Mouse (Mus musculus) limb, embryonic 13.5 days (tissue): ENCODE data around the gene Lmod2. TPM values are rescaled to one million over a fixed set of nuclear protein-coding genes. Genes with fewer than 3 reads are reported as not detected.

Source experiments
- ATAC-seq: fragments of 200-750 bp; cut with Nextera tagmentation; 2 replicates; pipeline ENCODE4 v1.8.0; 2017; ENCODE audit warnings: low read depth, moderate number of reproducible peaks, moderate TSS enrichment; ENCODE audit not compliant: low FRiP score
- H3K27ac ChIP-seq: fragments of 300-500 bp; sonication (generic); 2 replicates; pipeline ENCODE4 v1.5.1; 2015; ENCODE audit warnings: inconsistent platforms, mild to moderate bottlenecking, moderate library complexity
- H3K27me3 ChIP-seq: fragments of 300-500 bp; sonication (generic); 2 replicates; pipeline ENCODE4 v1.6.1; 2015; ENCODE audit warnings: mild to moderate bottlenecking, inconsistent platforms
- H3K36me3 ChIP-seq: fragments of 300-500 bp; sonication (generic); 2 replicates; pipeline ENCODE4 v1.6.1; 2015; ENCODE audit warnings: inconsistent platforms, mild to moderate bottlenecking, moderate library complexity
- H3K4me1 ChIP-seq: fragments of 300-500 bp; sonication (generic); 2 replicates; pipeline ENCODE4 v1.6.1; 2015; ENCODE audit warnings: inconsistent platforms
- H3K4me2 ChIP-seq: fragments of 300-500 bp; sonication (generic); replicated peaks from 2 replicates; pipeline ENCODE4 v1.6.1; 2015; ENCODE audit warnings: inconsistent platforms, mild to moderate bottlenecking, moderate library complexity
- H3K4me3 ChIP-seq: fragments of 300-500 bp; sonication (generic); 2 replicates; pipeline ENCODE4 v1.5.1; 2015; ENCODE audit warnings: moderate library complexity, mild to moderate bottlenecking, inconsistent platforms
- H3K9ac ChIP-seq: fragments of 300-500 bp; sonication (generic); 2 replicates; pipeline ENCODE4 v1.6.1; 2015; ENCODE audit warnings: mild to moderate bottlenecking, inconsistent platforms
- H3K9me3 ChIP-seq: fragments of 300-500 bp; sonication (generic); 2 replicates; pipeline ENCODE4 v1.6.1; 2016; ENCODE audit warnings: inconsistent platforms
- WGBS: fragments of 180-500 bp; shearing (Covaris S2); methylation state at CpG from one replicate; pipeline ENCODE4 v1.1.7; 2015; 5-methylcytosine and 5-hydroxymethylcytosine counted together
- polyA plus RNA-seq: library from polyadenylated mRNA; unstranded; fragments of >200 nt; fragmentation: Nextera tagmentation; extraction: Ambion mirVana; gene quantifications from 2 replicates; pipeline ENCODE4 v1.2.1, GENCODE M21; 2015

Lmod2 gene
- polyA plus RNA-seq, 1 experiment from 2014 or later = 1.0 TPM

DNA sequence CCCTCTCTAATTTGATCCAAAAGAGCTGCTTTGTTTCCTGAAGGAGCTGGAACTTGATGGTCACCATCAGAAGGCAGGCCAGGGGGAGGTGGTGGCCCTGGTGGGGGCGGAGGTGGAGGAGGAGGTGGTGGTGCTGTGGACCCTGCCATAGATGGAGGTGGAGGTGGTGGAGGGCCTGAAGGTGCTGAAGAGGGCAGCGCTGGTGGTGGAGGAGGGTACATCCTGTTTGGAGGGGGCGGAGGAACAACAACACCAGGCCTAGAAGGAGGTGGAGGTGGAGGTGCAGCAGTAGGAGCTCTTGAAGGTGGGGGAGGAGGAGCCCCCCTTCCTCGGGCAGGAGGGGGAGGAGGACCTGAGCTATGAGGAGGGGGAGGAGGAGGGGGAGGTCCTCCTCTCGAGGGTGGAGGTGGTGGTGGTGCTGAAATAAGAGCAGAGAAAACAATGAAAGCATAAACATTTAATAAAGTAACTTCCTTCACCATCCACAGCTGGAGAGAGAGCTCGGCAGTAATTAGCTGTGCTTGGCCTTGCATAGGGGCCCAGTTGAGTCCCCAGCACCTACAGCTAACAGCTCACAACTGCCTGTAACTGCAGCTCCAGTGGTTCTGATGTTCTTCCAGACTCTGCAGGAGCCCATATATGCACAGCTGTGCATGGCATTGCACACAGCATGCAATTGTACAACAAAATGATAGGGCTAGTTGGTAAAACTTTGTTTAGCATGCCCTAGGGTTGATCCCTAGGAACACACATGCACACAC is 21.9 kb downstream of the Lmod2 start:
- H3K4me2 ChIP-seq = no peak overlapping the region
- 58% methylated on average over 5 of the region's 6 CpGs for WGBS
- H3K4me1 ChIP-seq = no peaks in the 10 kb centered on the region
- H3K36me3 ChIP-seq = peaks cover 59% of the 10 kb centered on the region
- H3K27me3 ChIP-seq = no peaks in the 10 kb centered on the region
- ATAC-seq = peak; percentile 48; the same call in 1 of the 2 replicates
- no peak overlapping the region for H3K9ac ChIP-seq
- no peaks in the 10 kb centered on the region for H3K9me3 ChIP-seq
- no peak overlapping the region for H3K4me3 ChIP-seq
- no peak overlapping the region for H3K27ac ChIP-seq

DNA sequence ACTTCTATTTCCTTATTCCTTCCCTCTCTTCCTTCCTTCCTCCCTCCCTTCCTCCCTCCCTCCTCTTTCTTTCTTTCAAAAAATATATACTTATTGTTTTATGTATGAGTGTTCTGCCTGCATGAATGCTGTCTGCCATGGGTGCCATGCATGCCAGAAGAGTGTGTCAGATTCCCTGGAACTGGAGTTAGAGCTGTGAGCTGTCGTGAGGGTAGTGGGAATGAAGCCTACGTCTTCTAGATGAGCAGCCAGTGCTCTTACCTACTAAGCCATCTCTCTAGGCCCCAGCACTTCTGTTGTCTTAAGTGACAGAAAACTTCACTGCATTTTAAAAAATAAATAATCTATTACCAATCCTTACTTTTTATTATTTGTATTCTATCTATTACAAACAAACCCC is 23.4 kb downstream of the Lmod2 start:
- ATAC-seq = no peak
- peaks cover 56% of the 10 kb centered on the region for H3K36me3 ChIP-seq

DNA sequence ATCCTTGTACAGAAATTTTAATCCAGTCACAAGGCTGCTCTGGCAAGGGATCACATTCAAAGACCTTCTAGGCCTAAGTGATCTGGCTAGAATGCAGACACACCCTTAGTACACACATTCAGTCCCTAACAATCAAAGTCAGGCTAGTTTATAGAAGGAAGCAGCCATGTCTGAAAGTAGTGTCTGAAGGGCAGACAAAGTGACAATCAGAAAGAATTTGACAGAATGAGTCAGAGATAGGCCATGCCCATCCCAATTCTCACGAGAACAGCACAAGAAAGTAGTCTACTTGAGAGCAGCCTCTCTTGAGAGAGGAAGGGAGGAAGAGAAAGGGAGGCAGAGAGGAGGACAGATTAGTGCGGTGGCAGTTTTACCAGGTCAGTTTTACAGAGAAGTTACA is 24.5 kb downstream of the Lmod2 start:
- H3K27me3 ChIP-seq = no peaks in the 10 kb centered on the region
- ATAC-seq = no peak
- 89% methylated on average over 2 of the region's 2 CpGs for WGBS
- H3K4me2 ChIP-seq = no peak overlapping the region
- H3K27ac ChIP-seq = no peak overlapping the region
- no peaks in the 10 kb centered on the region for H3K4me1 ChIP-seq
- peaks cover 52% of the 10 kb centered on the region for H3K36me3 ChIP-seq
- no peak overlapping the region for H3K4me3 ChIP-seq
- no peak overlapping the region for H3K9ac ChIP-seq
- no peaks in the 10 kb centered on the region for H3K9me3 ChIP-seq

More for the DNA sequence above, 23.4 kb downstream of the Lmod2 start:
- 90% methylated on average over 2 of the region's 2 CpGs for WGBS
- H3K9ac ChIP-seq = no peak overlapping the region
- H3K9me3 ChIP-seq = no peaks in the 10 kb centered on the region
- H3K4me1 ChIP-seq = no peaks in the 10 kb centered on the region
- no peak overlapping the region for H3K4me3 ChIP-seq
- H3K27ac ChIP-seq = no peak overlapping the region
- no peak overlapping the region for H3K4me2 ChIP-seq
- no peaks in the 10 kb centered on the region for H3K27me3 ChIP-seq

DNA sequence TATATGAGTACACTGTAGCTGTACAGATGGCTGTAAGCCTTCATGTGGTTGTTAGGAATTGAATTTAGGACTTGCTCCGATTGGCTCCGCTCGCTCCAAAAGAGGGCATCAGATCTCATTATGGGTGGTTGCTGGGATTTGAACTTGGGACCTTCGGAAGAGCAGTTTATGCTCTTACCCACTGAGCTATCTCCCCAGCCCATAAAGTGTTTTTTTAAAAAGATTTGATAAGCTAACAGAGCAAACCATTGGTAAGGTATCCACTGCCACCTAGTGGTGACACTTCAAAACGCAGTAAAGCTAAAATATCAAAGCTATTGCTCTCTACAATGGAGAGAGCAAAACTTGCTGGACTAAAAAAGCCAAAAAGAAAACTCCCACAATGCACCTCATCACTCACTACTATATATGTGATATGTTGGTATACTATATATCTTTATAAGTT is 30.0 kb downstream of the Lmod2 start:
- Histone ChIP-seq H3K36me3 (peaks cover 20% of the 10 kb centered on the region), H3K4me3 (no peak overlapping the region), H3K27me3 (no peaks in the 10 kb centered on the region), H3K27ac (no peak overlapping the region), H3K9me3 (no peaks in the 10 kb centered on the region), H3K9ac (no peak overlapping the region), H3K4me1 (no peaks in the 10 kb centered on the region), H3K4me2 (no peak overlapping the region)
- peak; percentile 44; the same call in 1 of the 2 replicates for ATAC-seq
- WGBS = 71% methylated on average over 5 of the region's 5 CpGs

DNA sequence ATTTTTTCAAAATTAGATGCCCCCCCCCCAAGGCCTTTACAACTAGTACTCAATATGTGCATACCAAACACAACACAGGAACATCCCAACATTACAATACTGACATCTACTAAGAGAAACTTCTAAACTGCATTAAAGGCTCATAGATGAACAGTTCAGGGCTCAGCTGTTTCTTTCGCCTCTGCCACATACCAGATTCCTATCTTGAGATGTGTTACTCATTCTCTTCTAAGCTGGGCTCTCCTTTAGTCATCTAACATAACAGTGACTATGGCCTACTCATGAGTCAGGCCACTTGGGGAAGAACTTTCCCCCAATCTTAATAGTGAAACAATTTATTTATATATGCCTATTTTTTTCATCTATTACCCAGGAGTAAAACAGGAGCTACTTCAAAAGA is 30.9 kb downstream of the Lmod2 start:
- Histone ChIP-seq H3K4me1 (no peaks in the 10 kb centered on the region), H3K9ac (no peak overlapping the region), H3K27ac (no peak overlapping the region), H3K4me3 (no peak overlapping the region), H3K4me2 (no peak overlapping the region), H3K9me3 (no peaks in the 10 kb centered on the region), H3K27me3 (no peaks in the 10 kb centered on the region), H3K36me3 (peaks cover 24% of the 10 kb centered on the region)
- WGBS = 86% methylated on average over 1 of the region's 1 CpGs
- ATAC-seq = no peak

DNA sequence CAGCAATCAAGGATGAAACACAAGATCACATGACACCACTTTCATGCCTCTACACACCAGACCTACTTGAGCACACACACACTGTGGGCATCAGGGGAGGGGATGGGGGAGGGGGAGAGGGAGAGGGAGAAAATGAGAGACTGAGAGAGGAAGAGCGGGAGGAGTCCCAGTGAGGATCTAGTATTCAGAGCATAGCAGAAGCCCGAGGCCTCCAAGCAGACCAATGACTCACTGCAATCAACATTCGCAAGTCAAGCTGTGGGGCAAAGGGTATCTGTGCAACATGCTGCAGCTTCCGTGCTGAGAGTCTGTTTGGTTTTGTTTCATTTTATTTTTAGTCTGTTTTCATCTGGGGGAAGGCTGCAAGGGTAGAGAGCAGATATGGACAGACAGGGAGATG is 34.5 kb downstream of the Lmod2 start:
- Histone ChIP-seq H3K4me2 (no peak overlapping the region), H3K36me3 (peaks cover 15% of the 10 kb centered on the region), H3K4me1 (no peaks in the 10 kb centered on the region), H3K9me3 (no peaks in the 10 kb centered on the region), H3K27ac (no peak overlapping the region), H3K27me3 (no peaks in the 10 kb centered on the region), H3K9ac (no peak overlapping the region), H3K4me3 (no peak overlapping the region)
- no peak for ATAC-seq
- 92% methylated on average over 4 of the region's 4 CpGs for WGBS

DNA sequence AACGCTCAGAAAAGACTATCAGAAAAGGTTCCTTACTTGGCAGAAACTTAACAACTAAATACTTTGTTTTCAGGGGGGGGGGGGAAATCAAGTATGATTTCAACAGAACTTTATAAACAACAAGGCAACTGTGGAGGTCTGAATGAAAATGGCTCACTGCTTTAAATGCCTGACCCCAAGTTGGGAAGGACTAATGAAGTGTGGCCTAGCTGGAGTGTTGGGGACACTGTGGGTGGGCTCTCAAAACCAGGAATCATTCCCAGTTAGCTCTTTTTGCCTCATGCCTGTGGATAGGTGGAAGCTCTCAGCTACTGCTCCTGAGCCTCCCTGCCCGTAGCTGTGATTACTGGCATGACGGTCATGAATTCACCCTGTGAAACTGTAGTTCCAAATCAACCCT is 36.5 kb downstream of the Lmod2 start:
- 85% methylated on average over 3 of the region's 3 CpGs for WGBS

DNA sequence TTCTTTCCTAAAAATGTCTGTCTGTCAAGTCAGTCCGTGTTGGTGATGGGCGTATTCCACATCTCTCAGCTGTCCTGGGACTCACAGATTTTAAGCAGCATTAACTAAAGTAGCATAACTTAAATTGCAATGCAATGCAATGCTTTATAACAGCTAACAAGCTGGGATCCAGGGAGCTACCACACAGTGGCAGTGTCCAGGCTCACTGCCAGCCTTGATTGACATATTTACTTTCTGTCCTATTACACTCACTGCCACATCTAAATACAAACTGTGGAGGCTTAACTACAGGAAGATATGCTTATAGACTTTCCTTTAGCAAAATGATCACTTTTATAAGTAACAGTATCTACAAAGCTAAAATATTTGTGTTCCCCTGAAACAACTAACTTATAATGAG is 38.3 kb downstream of the Lmod2 start:
- ATAC-seq = no peak
- 95% methylated on average over 2 of the region's 2 CpGs for WGBS
- no peak overlapping the region for H3K9ac ChIP-seq
- no peak overlapping the region for H3K27ac ChIP-seq
- H3K9me3 ChIP-seq = no peaks in the 10 kb centered on the region
- no peak overlapping the region for H3K4me3 ChIP-seq
- H3K4me2 ChIP-seq = no peak overlapping the region
- 0 out of 2 replicates have a peak, but pooled peaks cover 3% of the 10 kb centered on the region for H3K4me1 ChIP-seq
- peaks cover 15% of the 10 kb centered on the region for H3K36me3 ChIP-seq
- no peaks in the 10 kb centered on the region for H3K27me3 ChIP-seq

More for the DNA sequence above, 36.5 kb downstream of the Lmod2 start:
- no peak overlapping the region for H3K4me3 ChIP-seq
- H3K27me3 ChIP-seq = no peaks in the 10 kb centered on the region
- H3K4me1 ChIP-seq = no peaks in the 10 kb centered on the region
- H3K4me2 ChIP-seq = no peak overlapping the region
- H3K36me3 ChIP-seq = peaks cover 15% of the 10 kb centered on the region
- H3K9ac ChIP-seq = no peak overlapping the region
- H3K27ac ChIP-seq = no peak overlapping the region
- no peak for ATAC-seq
- no peaks in the 10 kb centered on the region for H3K9me3 ChIP-seq

DNA sequence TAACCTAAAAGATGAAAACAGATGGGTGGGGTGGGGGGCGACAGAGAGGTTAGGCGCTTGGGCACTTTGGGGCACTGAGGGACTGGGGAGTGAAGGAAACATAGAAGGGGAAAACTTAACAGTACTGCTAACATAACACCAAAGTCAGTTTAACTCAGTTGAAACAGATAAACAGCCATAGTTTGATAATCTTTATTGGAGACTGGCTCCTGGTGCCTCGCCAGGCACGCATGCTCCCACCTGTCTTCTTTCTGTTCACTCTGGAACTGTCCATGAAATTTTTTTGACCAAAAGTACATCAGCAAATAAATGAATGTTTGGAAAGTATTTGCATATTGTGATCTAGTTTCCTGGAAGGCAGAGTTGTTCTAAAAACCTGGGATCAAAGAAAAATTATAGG is 43.7 kb downstream of the Lmod2 start:
- ATAC-seq = no peak
- Histone ChIP-seq H3K4me1 (0 out of 2 replicates have a peak, but pooled peaks cover 3% of the 10 kb centered on the region), H3K4me2 (no peak overlapping the region), H3K4me3 (no peak overlapping the region), H3K27me3 (no peaks in the 10 kb centered on the region), H3K27ac (no peak overlapping the region), H3K36me3 (0 out of 2 replicates have a peak, but pooled peaks cover 9% of the 10 kb centered on the region), H3K9ac (no peak overlapping the region), H3K9me3 (no peaks in the 10 kb centered on the region)
- WGBS = 89% methylated on average over 4 of the region's 4 CpGs

DNA sequence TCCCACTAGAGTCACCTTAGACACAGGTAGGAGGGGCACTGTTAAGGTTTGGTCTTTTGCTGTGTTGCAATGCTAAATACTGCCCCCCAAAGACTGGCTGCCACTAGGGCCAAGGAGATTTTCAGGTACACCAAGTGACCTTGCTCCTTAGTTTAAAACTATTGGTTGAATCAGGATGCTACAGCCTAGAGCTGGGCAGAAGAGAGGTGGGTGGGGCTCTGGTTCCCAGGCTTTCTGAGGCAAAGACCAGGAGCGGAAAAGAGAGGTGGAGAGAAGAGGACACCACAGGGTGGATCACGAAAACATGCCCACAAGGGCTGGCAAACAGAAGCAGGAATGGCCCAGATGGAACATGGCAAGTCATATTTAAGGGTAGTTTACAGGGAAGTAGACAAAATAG is 44.6 kb downstream of the Lmod2 start:
- Histone ChIP-seq H3K27ac (no peak overlapping the region), H3K9ac (no peak overlapping the region), H3K4me2 (no peak overlapping the region), H3K4me3 (no peak overlapping the region), H3K36me3 (0 out of 2 replicates have a peak, but pooled peaks cover 9% of the 10 kb centered on the region), H3K9me3 (no peaks in the 10 kb centered on the region), H3K4me1 (0 out of 2 replicates have a peak, but pooled peaks cover 3% of the 10 kb centered on the region), H3K27me3 (no peaks in the 10 kb centered on the region)
- WGBS = 87% methylated on average over 2 of the region's 2 CpGs
- ATAC-seq = no peak

DNA sequence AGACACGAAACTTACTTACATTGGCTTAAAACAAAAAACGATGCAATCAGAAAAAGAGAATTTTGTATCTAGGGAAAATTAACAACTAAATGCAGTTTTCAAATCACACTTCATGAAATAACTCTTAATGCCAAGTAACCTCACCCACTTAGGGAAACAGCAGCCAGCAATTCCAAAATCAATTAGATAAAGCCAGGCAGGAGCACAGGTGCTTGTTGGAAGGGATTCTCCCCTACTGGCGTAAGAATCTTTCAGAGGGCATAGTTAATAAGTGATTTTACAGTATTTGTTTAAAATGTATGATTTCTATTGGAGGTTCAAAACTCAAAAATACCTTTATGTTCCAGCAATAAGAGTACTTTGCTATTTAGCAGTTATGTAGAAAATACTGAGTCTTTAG is 45.4 kb downstream of the Lmod2 start:
- Histone ChIP-seq H3K27ac (no peak overlapping the region), H3K36me3 (0 out of 2 replicates have a peak, but pooled peaks cover 9% of the 10 kb centered on the region)
- WGBS = 92% methylated on average over 3 of the region's 3 CpGs

DNA sequence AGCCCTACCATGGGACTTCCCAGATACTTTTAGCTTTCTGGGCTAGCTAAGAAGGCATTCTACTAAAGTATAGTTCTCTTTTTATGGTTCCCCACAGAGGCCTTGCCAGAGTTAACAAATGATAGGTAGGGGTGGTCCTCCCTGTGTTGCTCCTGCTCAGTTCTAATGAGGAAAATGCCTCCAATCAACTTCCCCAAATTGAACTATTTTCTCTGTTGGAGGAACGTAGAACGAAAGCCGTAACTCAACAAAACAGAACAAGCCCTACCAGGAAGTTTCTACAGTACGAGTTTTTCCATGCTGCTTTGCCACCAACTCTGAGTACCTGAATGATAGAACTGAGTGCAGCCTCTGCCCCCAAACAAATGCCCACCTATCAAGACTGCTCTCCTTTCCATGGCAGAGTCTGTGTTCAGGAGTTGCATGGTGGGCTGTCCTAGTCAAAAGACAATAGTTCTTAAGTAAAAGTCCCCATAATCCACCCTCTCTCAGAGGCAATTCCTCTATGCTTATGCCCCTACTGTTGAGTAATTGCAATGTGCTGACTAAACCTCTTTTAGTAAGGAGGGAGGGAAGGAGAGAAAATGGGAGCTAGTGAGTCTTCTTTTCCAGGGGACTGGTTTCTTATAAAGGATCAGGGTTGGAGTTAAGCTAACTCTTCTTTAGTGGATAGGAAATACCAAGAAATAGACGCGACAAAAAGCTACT is 47.9 kb downstream of the Lmod2 start:
- H3K4me1 ChIP-seq = no peaks in the 10 kb centered on the region
- WGBS = 90% methylated on average over 6 of the region's 6 CpGs
- H3K27me3 ChIP-seq = no peaks in the 10 kb centered on the region
- H3K4me2 ChIP-seq = no peak overlapping the region
- ATAC-seq = no peak
- no peak overlapping the region for H3K27ac ChIP-seq
- no peaks in the 10 kb centered on the region for H3K9me3 ChIP-seq
- H3K4me3 ChIP-seq = no peak overlapping the region
- H3K36me3 ChIP-seq = 0 out of 2 replicates have a peak, but pooled peaks cover 9% of the 10 kb centered on the region
- no peak overlapping the region for H3K9ac ChIP-seq

More for the DNA sequence above, 45.4 kb downstream of the Lmod2 start:
- no peak overlapping the region for H3K9ac ChIP-seq
- ATAC-seq = no peak
- no peak overlapping the region for H3K4me3 ChIP-seq
- H3K27me3 ChIP-seq = no peaks in the 10 kb centered on the region
- 0 out of 2 replicates have a peak, but pooled peaks cover 3% of the 10 kb centered on the region for H3K4me1 ChIP-seq
- H3K9me3 ChIP-seq = no peaks in the 10 kb centered on the region
- H3K4me2 ChIP-seq = no peak overlapping the region
